Mouse (Mus musculus): Measurements from ENCODE around the gene Spata31d1b. TPM values are rescaled to one million over a fixed set of nuclear protein-coding genes. Genes with fewer than 3 reads are reported as not detected.

Spata31d1b gene
- total RNA-seq (2023) = not detected in 2 replicates

GRCm38 (mm10) chr13:59711984-59712383, at the start of gene Spata31d1b:
Gene Spata31d1b (plus strand): TSS chr13:59712284.

DNA sequence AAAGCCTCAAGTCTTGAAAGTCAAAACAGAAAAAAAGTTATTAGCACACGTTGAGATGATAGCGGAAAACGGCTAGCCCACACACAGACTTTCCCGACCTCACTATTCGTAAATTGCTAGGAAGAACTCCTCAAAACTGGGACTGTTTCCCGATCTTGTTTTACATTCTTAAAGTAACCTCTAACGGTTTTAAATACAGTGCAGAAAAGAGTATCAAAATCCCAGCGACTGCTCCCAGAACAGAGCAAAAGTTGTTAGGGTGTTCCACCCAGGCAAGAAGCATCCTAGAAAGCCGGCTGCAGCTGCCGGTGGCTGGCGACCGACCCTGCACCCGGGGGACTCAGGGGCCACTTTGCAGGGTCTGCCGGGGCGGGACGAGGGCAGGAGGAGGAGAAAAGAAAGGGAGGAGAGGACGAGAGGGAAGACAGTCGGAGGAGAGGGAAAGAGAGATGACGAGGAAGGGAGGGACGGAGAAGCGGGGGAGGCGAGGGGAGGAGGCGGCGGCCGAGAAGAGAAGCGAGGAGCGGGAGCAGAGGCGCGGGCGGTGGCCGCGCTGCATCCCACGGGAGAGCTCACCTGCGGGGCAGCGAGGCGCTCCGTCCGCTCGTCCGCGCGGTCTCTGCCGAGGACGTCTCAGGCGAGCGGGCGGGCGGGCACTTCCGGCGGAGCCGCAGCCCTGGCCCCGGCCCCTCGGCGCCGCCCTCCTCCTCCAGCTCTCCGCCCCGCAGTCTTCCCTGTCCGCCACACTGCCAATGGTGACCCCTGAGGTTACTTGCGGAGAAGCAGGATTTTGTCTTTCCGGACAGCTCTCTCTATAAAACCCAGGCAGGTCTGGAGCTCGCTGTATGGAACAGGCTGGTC, 36.7 kb upstream of the Spata31d1b start, which contains the start of gene Golm1:
Golm1 (minus strand) TSS at position 661 of the 861 bp plus-strand sequence.

DNA sequence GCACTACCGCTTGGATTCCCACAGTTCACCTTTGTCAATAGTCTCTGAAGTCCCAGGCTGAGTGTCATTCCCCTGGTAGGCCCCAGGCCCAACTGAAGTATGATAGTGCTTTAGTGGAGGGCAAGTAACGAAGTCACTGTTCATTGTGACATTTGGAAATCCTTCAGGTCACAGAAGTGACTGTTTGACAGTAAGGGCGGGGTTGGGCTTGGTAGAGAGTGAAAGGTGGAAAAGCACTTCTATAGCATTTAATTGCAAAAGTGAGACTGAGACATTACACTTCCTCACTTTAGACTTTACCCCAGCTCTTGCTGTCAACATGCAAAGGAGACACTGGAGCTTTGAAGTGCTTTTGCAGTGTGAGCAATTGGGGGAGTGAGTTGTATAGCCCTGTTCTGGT, 18.1 kb upstream of the Spata31d1b start, which contains the start of gene 4921517D22Rik:
4921517D22Rik (minus strand) TSS at position 101 of the 400 bp plus-strand sequence.

GRCm38 (mm10) chr13:59710230-59710629, 1.9 kb upstream of the Spata31d1b start, which contains the start of gene Spata31d1a:
Gene Spata31d1a (minus strand): TSS chr13:59710330.

GRCm38 (mm10) chr13:59731652-59732051, 19.6 kb downstream of the Spata31d1b start, which contains the start of gene Spata31d1d:
Gene Spata31d1d (minus strand): TSS chr13:59731752.

DNA sequence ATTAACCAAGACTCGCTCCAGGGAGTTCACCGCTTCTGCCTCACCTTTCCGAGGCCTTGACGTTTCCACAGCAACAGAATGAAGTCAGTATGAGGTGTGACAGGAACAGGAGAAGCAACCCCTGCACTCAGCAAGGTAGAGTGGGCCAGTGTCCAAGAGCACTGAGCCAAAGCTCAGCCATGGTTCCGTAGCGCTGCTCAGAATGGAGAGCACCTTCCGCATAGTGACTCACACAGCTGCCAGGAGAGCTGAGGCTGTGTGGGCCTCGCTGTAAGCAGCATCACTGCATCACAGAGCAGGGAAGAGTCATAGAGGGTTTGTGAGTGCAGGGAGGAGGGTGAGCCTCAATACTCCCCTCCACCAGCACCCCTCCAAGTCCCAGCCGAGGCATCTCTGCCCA, 34.6 kb downstream of the Spata31d1b start, which contains the start of gene 1700014D04Rik:
1700014D04Rik (minus strand) TSS at position 42 of the 400 bp plus-strand sequence.

Other genes with a start within 250 kb of the Spata31d1b start
- gene Agtpbp1, start 127.1 kb upstream of the Spata31d1b start, total RNA-seq (2023) = 34.9 and 55.1 TPM in 2 replicates
- 61.3 and 63.7 TPM in 2 replicates for gene Naa35, start 127.0 kb upstream of the Spata31d1b start, total RNA-seq (2023)
- 20.4 and 24.2 TPM in 2 replicates for gene Golm1, start 36.5 kb upstream of the Spata31d1b start, total RNA-seq (2023)
- gene 4921517D22Rik, start 18.2 kb upstream of the Spata31d1b start, total RNA-seq (2023) = not detected in 2 replicates
- gene Spata31d1a, start 2.0 kb upstream of the Spata31d1b start, total RNA-seq (2023) = not detected in 2 replicates
- not detected in 2 replicates for gene Spata31d1d, start 19.5 kb downstream of the Spata31d1b start, total RNA-seq (2023)
- not detected in 2 replicates for gene 1700014D04Rik, start 34.5 kb downstream of the Spata31d1b start, total RNA-seq (2023)
- 52.1 and 52.8 TPM in 2 replicates for gene Isca1, start 57.5 kb downstream of the Spata31d1b start, total RNA-seq (2023)
- not detected in 2 replicates for gene Gm49354, start 70.0 kb downstream of the Spata31d1b start, total RNA-seq (2023)
- 554 and 695 TPM in 2 replicates for gene Tut7, start 110.9 kb downstream of the Spata31d1b start, total RNA-seq (2023)

Data from neutrophil, adult 65 days (primary cell).